Mouse (Mus musculus) ES-Bruce4 (cell line): ENCODE results near the gene Tgfbr2.

Experiments
- EP300 ChIP-seq: IDR thresholded peaks from 2 replicates; pipeline ENCODE4 v1.6.1; 2011; ENCODE audit warnings: low read depth, low read length; ENCODE audit not compliant: insufficient read depth
- POLR2A ChIP-seq: IDR thresholded peaks from one replicate; pipeline ENCODE4 v1.8.1; 2011; ENCODE audit warnings: low read length; ENCODE audit not compliant: insufficient read depth

- TF ChIP-seq EP300 = no peak
- no peak for TF ChIP-seq POLR2A
Measured at GRCm38 (mm10) chr9:116163883-116164282, 11.3 kb downstream of the Tgfbr2 start.
